In the genomic region with DNA sequence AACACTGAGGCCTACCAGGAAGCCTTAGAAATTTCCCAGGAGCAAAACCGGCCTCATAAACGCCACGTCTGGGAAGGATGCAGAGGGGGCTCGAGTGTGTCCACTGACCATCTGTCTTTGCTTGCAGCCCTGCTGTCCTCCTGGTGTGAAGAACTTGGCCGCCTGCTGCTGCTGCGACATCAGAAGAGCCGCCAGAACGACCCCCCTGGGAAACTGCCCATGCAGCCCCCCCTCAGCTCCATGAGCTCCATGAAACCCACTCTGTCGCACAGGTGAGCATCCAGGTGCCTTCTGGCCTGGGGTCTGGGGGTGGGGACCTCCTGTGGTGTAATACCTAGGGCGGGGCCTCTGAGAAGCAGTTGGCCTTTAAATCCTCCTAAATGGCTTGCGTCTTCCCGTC, we compare ENCODE assay signal across 14 mouse cellular contexts. TPM values are rescaled to one million over a fixed set of nuclear protein-coding genes. Genes with fewer than 3 reads are reported as not detected.
DNase-seq lines count a peak whose midpoint lies in the region; ATAC-seq and TF ChIP-seq lines count a peak whose summit lies in the region.
"Had no signal": no experiment of that assay in that cellular context is flagged by ENCODE, and none has a peak within 500 bp of the region (broad histone marks: within the 10 kb centered on the region; RNA-seq: fewer than 3 reads in every experiment).

No protein-coding gene starts in this region.

- ATAC-seq in forebrain, embryonic 15.5 days (replicated peaks): no peak
- ATAC-seq in midbrain, postnatal 0 days (ENCODE audit: low FRiP score): no peak
- ATAC-seq: inflammation-experienced regulatory T-cells, adult 6 months had no signal

- peak overlapping the region; percentile 57 for H3K27ac ChIP-seq in gastrocnemius, adult 2 months
- H3K27ac ChIP-seq in layer of hippocampus, adult 2 months: peak overlapping the region; percentile 30; the same call in 1 of the 2 replicates
- H3K27ac ChIP-seq in forebrain, embryonic 15.5 days (replicated peaks): peak overlapping the region; percentile 65
- H3K27ac ChIP-seq in midbrain, postnatal 0 days (ENCODE audit: low read depth, low read length): peak overlapping the region; percentile 62; the same call in 1 of the 2 replicates
- H3K27ac ChIP-seq: liver, embryonic 13.5 days had no signal

- TF ChIP-seq CTCF in gastrocnemius, adult 2 months (IDR thresholded peaks at IDR 0.05): no peak
- no peak for TF ChIP-seq CTCF in layer of hippocampus, adult 2 months (conservative IDR thresholded peaks at IDR 0.05)
- TF ChIP-seq CTCF in midbrain, postnatal 0 days (IDR thresholded peaks at IDR 0.05): no peak

- H3K9me3 ChIP-seq in forebrain, embryonic 15.5 days: no peaks in the 10 kb centered on the region
- H3K9me3 ChIP-seq in midbrain, postnatal 0 days (ENCODE audit: low read length): no peaks in the 10 kb centered on the region
- H3K9me3 ChIP-seq: liver, embryonic 13.5 days had no signal

- intact Hi-C loops in gastrocnemius, adult 2 months (cut with DNase I): no loop called here

- H3K27me3 ChIP-seq in forebrain, embryonic 15.5 days: no peaks in the 10 kb centered on the region
- H3K27me3 ChIP-seq in midbrain, postnatal 0 days (ENCODE audit: insufficient read depth, low read length): no peaks in the 10 kb centered on the region
- H3K27me3 ChIP-seq: liver, embryonic 13.5 days had no signal

- no peak overlapping the region for H3K9ac ChIP-seq in forebrain, embryonic 15.5 days (replicated peaks)
- H3K9ac ChIP-seq in midbrain, postnatal 0 days (replicated peaks; ENCODE audit: low read length, poor library complexity, severe bottlenecking): no peak overlapping the region
- H3K9ac ChIP-seq: liver, embryonic 13.5 days had no signal

- no peak overlapping the region for H3K4me2 ChIP-seq in forebrain, embryonic 15.5 days (replicated peaks)
- H3K4me2 ChIP-seq in midbrain, postnatal 0 days (ENCODE audit: low read depth, low read length, poor library complexity, severe bottlenecking): no peak overlapping the region
- H3K4me2 ChIP-seq: liver, embryonic 13.5 days had no signal

- H3K4me3 ChIP-seq in gastrocnemius, adult 2 months: no peak overlapping the region
- H3K4me3 ChIP-seq in layer of hippocampus, adult 2 months: no peak overlapping the region
- H3K4me3 ChIP-seq in forebrain, embryonic 15.5 days: no peak overlapping the region
- H3K4me3 ChIP-seq in midbrain, postnatal 0 days (ENCODE audit: low read depth, low read length): no peak overlapping the region
- H3K4me3 ChIP-seq: liver, embryonic 13.5 days; myocyte had no signal

- peaks cover 29% of the 10 kb centered on the region for H3K36me3 ChIP-seq in forebrain, embryonic 15.5 days
- H3K36me3 ChIP-seq in midbrain, postnatal 0 days (ENCODE audit: insufficient read depth, low read length): peaks cover 37% of the 10 kb centered on the region

- DNase-seq in gastrocnemius, adult 2 months: no peak
- DNase-seq in gastrocnemius, adult 8-10 months (ENCODE audit: low spot score in 2 of 2): no peak
- DNase-seq in layer of hippocampus, adult 2 months (ENCODE audit: low spot score in 2 of 2): no peak
- DNase-seq in layer of hippocampus, postnatal 25 days (ENCODE audit: extremely low spot score in 1 of 2, low spot score in 1 of 2): no peak
- no peak for DNase-seq in midbrain, postnatal 0 days (ENCODE audit: low spot score)
- DNase-seq in ovary, postnatal 10 days (ENCODE audit: low spot score): no peak
- DNase-seq in lung, postnatal 25 days (ENCODE audit: low spot score): no peak
- DNase-seq: kidney, postnatal 36 days; liver, embryonic 13.5 days; lung, postnatal 36 days; thymus, postnatal 4 days had no signal

- H3K4me1 ChIP-seq in forebrain, embryonic 15.5 days: peaks cover 57% of the 10 kb centered on the region
- peaks cover 16% of the 10 kb centered on the region for H3K4me1 ChIP-seq in midbrain, postnatal 0 days (ENCODE audit: insufficient read depth, low read length)

- WGBS in forebrain, embryonic 15.5 days: 55% methylated on average over 12 of the region's 12 CpGs
- WGBS in midbrain, postnatal 0 days: 62% methylated on average over 12 of the region's 12 CpGs

RNA-seq across cellular contexts. Expression of gene Ppif, which starts 58.2 kb away (rescaled TPM):
- total RNA-seq in gastrocnemius, adult 2 months (2021): 10 to 100 TPM; 26.0 to 43.4 TPM
- total RNA-seq in gastrocnemius, adult 8-10 months (2022): 10 to 100 TPM; 22.9 to 29.3 (median 28.8) TPM
- total RNA-seq in layer of hippocampus, adult 2 months (2021): 10 to 100 TPM; 27.4 to 34.2 TPM
- 10 to 100 TPM; 26.0 to 27.7 TPM for total RNA-seq in layer of hippocampus, postnatal 25 days (2021)
- polyA plus RNA-seq in forebrain, embryonic 15.5 days (2015; fragmentation: Nextera tagmentation; extraction: Ambion mirVana): 21.5 and 24.3 TPM in 2 replicates
- 51.4 and 55.8 TPM in 2 replicates for total RNA-seq in midbrain, postnatal 0 days (2014; rRNA removed)
- 50.2 and 52.2 TPM in 2 replicates for polyA plus RNA-seq in midbrain, postnatal 0 days (2015; fragmentation: Nextera tagmentation; extraction: Ambion mirVana)
